Mouse (Mus musculus) heart, postnatal 0 days (tissue): ENCODE measurements around the gene Plk5.

Source experiments
- CTCF ChIP-seq: IDR thresholded peaks from 2 replicates; pipeline ENCODE4 v1.5.1; 2016; ENCODE audit warnings: antibody characterized with exemption, control low read depth, low read depth
- EP300 ChIP-seq: IDR thresholded peaks from 2 replicates; pipeline ENCODE4 v1.6.1; 2016; ENCODE audit warnings: antibody characterized with exemption, low read depth

DNA sequence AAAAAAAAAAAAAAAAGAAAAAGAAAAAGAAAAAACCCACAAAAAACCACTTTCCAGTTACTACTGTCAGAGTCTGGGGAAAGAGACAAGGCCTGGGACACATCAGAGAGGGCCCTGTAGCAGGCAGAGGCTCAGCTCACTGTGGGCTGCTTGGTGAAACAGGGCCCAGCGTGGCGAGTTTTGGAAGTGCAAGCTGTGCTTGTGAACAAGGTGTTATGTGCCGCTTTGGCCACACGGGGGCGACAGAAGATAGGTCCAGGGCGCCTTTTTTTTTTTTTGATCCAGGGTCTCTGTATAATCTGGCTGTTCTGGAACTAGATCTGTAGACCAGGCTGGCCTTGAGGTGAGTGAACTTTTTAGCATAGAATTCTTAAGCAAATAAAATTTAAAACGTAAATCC lies 19.9 kb downstream of the Plk5 start:
- TF ChIP-seq EP300 (no peak), CTCF (peak; percentile 91)
